Mouse (Mus musculus) ZHBTc4 (cell line): ENCODE data around the gene Tcea3.
A peak's percentile ranks its signal among the peaks of the same experiment; 100 is the strongest.

Source experiments
- DNase-seq: peaks from one replicate; pipeline ENCODE4 v3.0.0-alpha.2; 2011; ENCODE audit warnings: low read depth, low spot score

Tcea3 gene

DNA sequence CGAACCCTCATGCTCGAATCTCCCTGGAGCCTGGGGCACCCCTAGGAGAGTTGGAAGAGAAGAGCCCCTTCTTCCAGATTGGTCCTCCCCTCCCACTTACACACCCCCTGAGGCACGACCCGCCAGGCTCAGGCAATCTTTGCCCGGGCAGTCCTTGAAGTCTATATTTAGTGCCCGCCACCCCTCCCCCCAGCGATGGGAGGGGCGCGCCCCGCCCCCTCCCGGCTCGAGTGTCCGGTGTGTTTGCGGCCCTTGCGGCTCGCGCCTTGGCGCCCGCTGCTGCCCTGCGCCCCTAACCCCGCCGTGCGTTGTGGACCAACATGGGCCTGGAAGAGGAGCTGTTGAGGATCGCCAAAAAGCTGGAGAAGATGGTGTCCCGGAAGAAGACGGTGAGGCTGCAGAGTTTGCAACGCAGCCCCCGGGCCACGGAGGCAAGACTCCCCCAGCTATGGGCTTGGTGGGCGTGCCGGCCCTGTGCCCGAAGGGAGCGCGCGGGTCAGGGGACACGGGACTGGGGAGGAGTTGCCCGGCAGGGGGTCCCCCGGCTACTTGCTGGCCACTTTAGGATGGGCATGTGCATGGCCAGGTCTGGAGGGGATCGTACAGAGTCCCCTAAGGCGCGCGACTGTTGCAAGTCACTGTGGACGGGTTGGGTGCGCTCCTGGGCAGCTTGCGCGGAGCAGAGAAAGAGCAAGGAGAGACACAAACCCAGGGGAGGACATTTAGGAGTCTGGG lies at the start of gene Tcea3:
Gene Tcea3, plus strand, starts transcription at position 1 of the 735 bp plus-strand sequence.
- DNase-seq: peak; percentile 81

DNA sequence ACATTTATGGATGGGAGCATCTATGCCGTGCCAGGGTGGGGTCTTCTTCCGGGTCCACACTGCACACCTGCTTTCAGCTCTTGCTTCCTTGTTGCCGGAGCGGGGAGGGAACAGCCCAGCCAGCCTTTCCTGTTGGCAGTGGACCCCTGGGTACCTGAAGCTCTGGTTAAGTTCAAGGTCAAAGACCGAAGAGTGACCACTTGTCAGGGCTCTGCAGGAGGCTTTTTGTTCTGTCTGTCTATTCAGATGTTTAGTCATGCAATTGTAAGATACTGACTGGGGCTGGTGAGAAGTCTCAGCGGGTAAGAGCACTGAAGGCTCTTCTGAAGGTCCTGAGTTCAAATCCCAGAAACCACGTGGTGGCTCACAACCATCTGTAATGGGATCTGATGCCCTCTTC lies 48.7 kb upstream of the Tcea3 start:
- peak; percentile 81 for DNase-seq

DNA sequence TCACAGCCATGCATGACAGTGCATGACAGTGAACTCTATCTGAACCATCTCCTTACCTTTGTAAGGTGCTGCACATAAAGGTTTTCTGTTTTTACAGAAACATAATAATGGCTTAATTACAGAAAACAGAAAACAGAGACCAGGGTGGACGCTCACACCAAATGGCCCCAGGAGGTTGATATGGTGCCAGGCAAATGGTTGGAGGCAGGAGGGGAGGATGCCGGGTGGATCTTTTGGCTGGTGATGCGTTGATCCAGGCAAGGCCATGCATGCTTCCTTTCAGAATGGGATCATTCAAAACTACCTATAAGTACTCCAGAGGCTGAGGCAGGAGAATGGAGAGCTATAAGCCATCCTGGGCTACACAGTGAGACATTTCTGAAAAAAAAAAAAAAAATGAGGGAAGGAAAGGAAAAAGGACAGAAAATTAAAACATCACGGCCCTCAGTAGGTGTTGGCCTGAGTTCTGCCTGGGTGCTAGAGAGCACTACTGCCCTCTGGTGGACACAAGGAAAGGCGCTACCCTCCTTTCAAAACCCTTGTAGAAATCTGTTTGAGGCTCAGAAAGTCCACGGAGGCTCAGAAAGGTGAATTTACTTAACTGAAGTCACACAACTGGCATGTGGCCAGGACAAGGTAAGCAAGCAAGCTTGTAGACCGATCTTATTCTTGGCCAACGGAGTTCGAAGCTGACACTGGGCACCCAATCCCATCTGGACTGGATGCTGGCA lies 47.8 kb upstream of the Tcea3 start:
- peak; percentile 59 for DNase-seq

DNA sequence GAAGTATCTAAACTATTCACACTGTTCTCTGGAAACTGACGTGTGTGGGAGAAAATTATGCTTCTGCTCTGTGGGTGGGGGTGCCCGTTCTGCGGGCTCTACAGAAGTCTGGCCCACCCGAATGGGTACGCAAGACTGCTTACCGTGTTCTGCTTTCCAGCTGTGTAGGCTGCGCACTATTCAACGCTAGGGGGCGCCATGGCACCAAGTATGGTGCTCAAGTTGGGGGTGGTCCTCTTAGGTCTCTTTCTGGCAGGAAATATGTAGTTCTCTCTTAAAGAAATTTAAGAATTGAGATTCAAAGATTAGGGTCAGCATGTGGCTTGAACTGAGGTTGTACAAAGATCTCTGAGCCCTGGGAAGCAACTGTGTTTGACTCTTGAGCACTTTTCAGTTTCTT lies 45.0 kb upstream of the Tcea3 start:
- DNase-seq: peak; percentile 89

DNA sequence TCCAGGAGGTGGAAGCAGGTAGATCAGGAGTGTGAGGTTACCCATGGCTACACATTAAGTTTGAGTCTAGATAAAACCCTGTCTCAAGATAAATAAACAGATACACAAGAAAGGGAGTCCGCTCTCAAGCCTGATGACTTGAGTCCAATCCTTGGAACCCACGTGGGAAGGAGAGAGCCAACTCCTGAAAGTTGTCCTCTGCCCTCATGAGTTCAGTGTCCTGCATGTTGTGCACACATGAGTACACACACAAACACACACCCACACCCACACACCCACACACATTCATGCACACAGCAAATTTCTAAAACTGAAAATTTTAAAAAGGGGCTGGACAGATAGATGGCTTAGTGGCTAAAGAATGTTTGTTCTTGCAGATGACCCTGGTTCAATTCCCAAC lies 42.8 kb upstream of the Tcea3 start:
- DNase-seq: no peak

DNA sequence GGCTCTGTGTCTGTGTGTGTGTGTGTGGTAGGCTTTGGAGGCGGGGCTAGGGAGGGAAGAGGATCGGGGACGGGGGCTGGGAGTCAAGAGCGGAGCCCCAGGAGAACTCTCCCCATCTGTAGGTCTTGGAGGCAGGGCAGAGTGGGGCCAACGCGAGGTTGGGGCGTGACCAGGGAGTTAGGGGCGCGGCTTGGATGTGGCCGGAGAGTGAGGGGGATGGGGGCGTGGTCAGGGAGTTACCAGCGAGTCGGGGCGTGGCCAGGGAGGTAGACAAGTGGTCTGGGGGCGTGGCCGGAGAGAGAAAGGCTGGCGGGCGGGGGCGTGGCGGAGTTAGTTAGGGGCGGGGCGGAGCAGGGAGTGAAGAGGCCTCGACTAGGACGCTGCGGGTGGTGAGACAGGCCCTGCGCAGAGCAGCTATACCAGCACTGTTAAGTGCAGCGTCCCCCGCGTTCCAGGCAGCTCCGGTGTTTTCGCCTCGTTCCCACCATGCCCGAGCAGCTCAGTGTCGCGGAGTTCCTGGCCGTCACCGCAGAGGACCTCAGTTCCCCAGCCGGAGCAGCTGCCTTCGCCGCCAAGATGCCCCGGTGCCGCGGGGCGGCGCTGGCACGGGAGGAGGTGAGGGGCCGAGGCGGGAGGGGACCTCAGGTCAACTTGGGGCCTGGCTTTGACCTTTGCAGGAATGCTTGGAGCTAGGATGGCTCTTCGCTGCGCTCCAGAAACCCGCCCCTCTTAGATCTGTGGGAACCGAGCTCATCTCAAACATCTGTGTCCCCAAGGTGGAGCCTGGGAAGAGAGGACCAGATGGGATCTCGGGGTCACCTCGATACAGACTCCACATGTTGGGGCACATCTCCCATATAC lies 41.3 kb upstream of the Tcea3 start, which contains the start of gene Asap3:
Gene Asap3, plus strand, starts transcription at position 333 of the 861 bp plus-strand sequence.
- DNase-seq: peak; percentile 98

DNA sequence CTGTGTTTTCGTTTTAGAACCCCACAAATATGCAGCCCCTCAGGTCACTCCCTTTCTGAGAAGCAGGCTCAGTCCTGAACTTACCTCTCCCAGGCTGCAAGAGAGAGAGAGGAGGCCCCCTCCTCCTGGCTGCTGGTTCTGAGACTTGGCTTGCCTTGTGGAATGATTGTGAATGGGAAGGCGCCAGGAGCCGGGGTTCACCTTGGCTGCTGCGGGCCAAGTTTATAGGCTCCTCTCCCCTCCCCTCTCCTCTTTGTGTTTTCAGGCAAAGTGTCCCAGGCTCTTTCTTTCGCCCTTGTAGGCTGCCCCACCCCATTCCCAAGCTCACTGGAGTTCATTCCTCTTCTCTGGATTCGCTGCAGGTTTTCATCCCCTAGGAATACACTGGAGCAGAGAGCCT lies 40.6 kb upstream of the Tcea3 start:
- peak; percentile 83 for DNase-seq

DNA sequence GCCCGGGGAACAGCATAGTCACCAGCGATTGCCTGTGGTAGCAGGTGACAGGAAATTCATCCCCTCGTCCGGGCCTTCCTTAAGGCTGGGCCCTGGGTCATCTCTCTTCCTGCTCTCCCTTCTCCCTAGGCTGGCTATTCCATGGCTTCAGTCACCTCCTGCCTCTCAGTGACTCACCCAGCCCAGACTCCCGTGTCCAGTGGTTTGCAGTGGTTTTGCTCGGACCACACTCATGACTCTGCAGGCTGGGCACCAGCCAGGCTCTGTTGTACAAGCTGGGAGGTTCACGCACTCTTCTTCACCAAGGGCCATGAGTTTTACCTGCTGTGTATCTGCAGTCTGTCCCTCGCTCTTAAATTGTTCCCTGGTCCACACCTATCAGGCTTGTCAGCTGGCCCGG lies 36.6 kb upstream of the Tcea3 start:
- DNase-seq: no peak

DNA sequence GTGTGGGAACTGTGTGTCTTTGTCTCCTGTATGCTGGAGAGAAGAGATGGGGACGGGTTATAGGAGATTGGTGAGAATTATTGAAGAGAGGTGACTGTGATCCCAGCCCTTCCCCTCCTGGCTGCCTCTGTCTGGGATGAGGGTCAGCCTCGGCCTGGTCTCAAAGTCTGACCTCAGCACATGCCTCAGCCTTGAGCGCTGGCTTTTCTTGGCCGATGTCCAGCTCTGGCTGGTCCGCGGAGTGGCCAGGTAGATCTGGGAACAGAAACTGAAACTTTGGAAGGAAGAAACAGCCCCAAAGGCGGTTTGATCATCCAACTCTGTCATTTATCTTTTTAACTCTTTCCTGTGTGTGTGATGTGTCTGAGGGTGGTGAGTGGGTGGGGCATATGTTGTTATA lies 33.9 kb upstream of the Tcea3 start:
- DNase-seq: no peak

DNA sequence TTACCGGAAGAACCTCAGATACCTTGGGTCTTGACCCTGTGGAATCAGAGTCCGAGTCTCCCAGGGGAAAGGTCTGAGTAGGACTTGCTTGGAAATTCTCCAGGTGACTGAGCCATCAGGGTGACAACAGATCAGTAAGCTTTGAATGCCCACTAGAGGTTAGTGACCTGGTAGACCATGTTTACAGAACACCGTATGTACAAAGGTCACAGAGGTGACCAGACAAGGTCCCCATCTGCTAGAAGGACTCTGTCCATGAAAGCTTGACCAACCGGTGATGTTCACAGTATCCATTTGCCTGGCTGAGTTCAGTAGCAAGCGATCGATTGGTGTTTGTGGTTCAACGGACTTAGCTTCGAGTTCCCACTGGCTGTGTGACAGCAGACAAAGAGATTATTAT lies 32.7 kb upstream of the Tcea3 start:
- DNase-seq: no peak

DNA sequence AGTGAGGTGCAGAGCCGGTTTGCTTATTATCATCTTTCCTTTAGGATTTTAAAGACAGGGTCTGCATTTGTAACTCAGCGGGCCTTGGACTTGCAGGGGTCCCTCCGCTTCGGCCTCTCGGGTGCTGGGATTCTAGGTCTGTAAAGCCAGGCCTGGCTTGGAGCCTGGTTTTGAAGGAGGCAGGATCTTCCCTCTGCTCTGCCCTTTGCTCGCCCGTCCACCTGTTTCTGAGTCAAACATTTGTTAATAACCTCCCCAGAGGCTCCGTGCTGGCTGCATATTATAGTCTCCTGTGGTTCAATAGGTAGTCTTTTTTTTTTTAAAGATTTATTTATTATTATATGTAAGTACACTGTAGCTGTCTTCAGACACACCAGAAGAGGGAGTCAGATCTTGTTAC lies 32.0 kb upstream of the Tcea3 start:
- DNase-seq: no peak

DNA sequence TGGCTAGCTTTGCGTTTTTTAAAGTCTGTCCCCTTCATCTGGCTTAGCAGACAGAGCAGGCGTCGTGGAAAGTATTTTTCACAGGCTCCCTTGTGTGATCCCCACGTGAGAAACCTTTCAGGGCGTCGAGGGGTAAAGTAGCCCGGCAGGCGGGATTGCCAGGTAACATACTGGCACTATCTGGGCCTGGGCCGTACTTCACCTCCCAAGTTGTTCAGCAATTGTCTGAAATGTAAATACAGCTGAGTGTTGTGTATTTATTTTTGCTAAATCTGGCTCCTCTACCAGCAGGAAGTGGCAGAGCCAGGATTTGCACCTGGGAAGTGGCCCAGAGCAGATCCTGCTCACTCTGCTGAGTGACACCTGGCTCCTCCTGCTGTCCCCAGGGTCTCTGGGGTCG lies 30.5 kb upstream of the Tcea3 start:
- DNase-seq: no peak

DNA sequence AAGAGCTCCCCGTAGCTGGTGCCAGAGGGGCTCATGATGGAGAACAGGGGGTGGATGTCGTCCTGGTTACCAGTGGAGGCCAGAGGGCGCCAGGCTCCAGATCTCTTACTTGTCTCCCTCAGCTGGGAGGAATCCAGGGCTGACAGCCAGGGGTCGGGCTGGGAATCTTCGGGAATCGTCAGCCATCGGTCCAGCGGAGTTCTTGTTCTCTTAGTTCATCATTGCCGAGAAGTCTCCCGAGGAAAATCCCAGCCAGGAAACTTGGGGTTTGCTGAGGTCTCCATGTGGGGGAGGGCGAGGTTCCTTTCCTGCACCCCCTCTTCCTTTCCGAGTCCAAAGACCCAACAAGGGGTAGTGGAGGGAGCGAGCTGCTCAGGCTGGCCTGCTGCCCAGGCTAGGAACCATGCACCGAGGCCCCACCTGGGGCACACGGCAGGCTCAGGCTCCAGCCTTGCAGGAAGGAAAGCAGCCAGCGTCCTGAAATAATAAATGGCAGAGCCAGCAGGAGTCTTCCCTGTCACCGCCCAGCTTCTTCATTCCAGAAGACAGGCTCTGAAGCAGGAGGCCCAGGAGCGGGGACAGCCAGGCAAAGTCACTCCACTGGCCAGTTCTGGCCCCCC lies 28.8 kb upstream of the Tcea3 start:
- DNase-seq: no peak

DNA sequence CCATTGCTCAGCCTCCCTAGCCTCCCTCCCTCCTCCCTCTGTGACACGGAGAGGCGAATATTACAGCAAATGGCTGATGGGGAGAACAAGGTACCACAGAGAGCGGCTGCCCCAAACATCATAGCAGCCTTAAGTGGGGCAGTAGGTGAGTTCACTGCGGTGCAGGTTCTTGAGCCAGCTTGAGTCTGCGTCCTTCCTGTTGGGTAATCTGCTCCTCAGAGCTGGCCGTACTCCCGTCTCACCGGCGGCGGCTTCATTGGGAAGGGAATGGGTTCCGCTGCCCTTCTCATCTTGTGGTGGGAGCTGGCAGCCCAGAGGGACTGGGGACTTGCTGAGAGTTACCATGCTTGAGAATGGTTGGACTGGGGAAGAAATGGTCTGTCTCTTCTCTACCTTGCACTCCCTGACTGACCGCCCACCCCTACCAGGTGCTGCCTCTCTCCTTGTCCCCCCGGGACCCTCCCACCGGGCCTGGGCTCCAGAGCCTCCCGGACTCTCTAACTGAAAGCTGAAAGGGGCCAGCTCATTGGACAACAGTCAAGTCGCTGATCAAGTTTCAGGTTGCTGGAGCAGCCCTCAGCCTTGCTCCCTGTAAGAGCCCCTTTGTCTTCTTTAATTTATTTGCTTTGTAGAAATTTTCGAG lies 27.3 kb upstream of the Tcea3 start:
- no peak for DNase-seq

DNA sequence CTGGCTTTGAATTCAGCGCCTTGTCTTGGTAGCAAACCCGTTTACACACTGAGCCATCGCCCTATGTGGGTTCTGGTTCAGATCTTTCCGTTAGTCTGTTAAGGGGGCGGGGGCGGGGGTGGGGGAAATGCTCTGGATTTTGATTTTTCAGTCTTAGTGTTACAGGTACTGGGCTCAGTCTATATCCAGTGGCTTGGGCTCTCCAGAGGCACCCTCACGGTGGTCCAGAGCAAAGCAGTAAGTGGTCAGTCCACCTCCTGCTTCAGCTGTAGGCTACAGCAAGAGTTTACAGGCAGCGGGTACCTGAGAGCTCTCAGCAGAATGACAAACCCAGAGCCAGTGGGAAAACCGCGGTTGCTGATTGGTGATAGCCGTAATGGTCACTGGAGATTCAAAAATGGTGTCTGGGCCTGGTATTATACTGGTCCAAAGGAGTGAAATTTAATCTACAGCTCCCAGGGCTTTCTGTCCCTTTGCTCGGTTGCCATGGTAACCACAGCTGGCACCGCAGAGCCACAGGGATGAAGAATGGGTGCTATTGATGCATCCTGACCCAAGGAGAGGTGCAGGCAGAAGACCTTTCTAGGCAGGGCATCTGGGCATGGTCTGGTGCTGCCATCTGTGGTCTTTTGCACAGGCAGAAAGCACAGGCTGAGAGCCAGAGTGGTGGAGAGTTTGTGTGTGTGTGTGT lies 23.8 kb upstream of the Tcea3 start:
- DNase-seq: no peak

DNA sequence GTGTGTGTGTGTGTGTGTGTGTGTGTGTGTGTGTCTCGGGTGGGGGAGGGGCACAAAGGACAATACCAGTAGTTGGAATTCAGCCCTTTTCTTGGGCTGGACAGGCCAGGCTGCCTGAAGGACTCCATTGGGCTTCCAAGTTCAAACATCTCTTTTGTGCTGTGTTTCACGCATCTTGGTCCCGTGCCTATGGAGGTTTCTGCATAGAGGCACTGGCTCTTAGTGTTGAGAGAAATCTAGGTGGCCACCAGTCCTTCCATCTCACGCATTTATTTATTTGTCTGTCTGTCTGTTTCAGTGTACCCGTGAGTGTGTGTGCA lies 23.3 kb upstream of the Tcea3 start:
- DNase-seq: no peak

DNA sequence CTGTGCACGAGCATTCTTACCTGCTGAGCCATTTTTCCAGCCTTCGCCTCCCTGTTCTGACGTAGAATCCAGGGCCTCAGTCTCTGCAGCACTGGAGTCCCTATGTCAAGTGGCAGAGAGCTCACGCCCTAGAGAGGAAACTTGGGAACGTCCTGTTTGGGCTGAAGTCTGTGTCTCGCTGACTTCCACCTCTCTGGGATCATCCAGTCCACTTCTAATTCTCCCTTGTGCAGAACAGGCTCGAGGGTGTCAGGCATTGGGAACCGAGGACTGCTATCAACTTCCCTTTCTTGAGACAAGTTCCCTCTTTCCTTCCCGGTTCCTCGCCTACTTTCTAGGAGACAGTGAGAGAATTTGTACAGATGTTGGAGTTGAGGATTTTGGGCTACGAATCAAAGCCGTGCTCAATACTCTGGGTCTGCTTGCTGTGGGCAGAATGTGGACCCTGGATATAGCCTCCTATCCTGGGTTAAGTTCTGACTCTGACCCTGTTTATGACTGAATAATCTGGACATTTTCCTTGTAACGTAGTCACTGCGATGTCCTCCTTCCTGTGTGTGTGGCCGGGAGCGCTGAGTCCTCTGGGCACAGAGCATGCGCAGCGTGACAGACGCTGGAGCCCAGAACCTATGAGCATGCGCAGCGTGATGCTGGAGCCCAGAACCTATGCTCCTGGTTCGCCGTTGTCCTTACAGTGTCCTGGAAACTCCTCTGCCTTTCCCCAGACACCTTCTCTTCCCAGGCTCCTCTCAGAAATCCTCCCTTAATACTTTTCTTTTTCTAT lies 22.7 kb upstream of the Tcea3 start:
- peak; percentile 90 for DNase-seq

DNA sequence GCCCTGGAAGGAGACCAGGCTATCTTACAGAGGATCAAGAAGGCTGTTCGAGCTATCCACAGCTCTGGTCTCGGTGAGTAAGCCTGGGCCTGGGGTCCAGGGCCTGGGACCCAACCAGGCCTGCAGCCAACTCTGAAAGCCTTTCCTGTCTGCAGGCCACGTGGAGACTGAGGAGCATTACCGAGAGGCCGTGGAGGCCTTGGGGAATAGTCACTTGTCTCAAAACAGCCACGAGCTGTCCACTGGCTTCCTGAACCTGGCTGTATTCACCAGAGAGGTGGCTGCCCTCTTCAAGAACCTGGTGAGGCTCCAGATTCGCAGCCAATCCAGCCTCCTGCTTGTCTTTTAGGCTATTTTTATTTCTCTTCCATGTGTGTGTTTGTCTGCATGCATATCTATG lies 20.1 kb upstream of the Tcea3 start:
- no peak for DNase-seq

DNA sequence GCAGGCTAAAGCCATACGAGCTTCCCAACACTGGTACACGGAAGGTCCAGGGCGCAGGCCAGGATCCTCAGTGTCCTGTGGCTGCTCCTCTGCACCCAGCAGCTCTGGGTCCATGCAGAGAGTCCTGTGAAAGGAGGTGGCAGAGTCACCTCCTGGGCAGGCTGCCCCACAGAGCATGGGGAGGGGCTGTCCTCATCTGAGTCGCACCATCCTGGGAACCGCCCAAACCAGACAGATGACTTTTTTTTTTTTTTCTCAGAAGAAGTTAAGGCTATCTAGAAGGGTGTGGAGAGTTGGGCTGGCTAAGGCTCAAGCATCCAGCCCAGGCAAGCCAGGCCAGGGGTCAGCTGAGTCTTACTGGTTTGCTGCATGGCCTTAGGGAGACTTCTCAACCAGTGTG lies 18.9 kb upstream of the Tcea3 start:
- peak; percentile 35 for DNase-seq

DNA sequence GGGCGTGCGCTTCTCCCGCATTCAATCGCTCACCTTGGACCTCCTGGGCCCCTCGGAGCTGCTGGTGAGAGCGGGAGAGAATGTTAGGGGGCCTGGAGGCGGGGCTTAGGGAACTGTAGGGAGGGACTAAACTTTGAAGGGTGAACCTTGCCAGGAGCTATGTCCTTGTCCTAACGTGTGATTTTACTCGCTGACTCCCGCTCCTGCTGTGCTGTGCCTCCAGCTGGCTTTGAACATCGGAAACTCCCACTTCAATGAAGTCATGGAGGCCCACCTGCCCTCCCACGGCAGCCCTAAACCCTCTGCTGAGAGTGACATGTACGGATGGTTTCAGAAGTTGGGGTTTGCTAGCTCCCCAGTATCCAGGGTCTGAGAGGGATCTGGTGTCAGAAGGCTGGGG lies 8.9 kb upstream of the Tcea3 start:
- no peak for DNase-seq
